Mouse (Mus musculus) thymus, postnatal 14 days (tissue): ENCODE measurements at regions not wholly inside any gene's neighbourhood (a gene's known extent, or its start where the extent isn't known, plus 50 kb on each side); places are given as distances from the start of the nearest gene placed in this dataset.

ENCODE experiments used
- DNase-seq: peaks from one replicate; pipeline ENCODE4 v3.0.0; 2021

DNA sequence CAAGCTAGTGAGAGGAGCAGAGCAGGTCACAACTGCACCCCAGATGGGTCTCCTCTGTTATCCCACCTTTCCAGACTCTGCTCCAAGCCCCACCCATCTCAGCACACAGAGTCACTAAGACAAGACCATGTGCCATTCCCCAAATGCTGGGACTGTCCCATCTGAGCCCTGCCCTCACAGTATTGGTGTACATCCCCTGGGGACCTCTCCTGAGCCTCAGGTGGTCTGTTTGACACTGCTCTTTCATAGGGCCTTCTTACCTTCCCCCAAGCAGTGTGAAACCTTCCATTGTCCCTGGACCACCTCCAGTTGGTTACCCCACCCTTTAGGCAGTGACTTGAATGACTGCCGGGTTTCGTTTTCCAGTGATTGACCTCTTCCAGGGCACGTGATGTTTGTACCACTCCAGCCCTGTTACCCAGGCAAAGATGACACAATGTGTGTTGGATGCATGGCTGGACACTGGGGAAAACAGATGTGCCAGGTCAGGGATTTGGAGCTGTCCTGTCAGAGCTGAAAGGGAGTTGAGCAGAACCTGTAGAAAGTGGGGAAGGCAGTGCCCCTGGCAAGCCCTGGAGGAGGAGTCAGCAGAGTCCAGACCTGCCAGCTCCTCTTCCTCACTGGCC is 219.5 kb upstream of the Zmiz1 start:
- DNase-seq = no peak

DNA sequence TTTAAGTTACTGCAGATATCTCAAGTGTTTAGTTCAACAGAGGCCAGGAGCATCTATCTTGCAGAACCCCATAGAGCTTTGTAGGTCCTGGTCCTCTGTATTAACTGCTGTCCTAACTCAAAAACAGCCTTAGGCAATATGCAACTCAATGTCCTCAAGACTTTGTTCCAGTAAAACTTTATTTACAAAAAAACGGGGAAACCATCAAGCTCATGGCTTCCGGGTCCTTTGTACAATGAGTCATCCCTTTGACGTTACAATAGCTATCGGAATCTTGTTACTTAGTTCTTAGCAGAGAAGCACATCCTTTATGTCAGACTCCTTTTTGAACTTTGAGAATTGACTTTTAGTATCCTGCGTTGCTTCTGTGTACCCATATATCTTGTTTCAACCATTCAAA is 216.2 kb upstream of the Zmiz1 start:
- DNase-seq = no peak

DNA sequence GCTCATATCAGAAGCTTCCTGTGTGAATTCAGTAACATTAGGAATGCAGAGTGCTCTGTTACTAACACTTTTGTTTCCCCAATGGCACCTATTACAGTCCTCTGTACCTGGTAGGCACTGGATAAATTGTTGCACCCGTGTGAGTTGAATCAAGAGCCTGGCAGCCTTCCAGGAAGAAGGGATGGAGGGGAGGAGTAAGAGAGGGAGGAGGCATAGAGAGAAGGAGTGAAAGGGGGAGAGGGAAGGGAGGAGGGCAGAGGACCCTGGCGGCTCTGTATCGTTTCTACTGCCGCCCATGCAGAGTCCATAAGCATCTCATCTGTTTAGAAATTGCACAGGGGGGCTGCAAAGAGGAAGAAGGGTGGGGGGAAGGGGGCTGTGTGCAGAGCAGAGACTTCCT is 215.7 kb upstream of the Zmiz1 start:
- DNase-seq = peak; percentile 22

DNA sequence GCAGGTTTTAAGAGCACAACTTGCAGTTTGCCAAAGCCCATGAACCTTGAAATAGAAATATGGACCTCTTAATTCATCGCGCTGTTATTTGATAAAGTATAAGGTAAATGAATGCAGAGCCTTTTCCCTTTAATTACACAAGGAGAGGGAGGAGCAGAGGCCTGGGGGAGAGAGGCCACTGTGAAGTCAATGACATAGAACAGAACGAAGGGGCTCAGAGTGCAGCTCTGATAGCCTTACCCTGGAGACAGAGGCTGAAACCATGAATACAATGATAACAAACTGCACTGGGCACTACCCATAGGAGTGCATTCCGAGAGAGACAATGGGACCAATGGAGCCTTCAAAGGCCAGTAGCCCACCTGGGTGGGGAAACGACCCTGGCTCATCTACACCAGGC is 215.3 kb upstream of the Zmiz1 start:
- DNase-seq = no peak

DNA sequence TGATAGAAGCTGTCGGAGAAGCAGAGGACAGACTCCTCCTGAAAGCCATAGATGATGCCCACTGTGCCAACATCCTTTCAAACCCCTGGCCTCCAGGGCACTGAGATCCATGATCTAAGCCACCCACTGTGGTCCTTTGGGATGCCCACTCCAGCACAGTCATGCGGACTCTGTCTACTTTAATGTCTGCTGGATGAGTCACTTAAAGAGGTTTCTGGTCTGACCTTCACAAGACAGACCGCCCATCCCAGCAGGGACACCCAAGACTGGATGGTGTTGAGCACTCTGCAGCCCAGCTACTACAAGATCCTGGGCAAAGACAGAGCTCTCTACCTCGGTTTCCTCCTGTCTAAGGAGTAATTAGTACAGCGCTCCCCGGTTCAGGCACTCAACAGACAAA is 214.1 kb upstream of the Zmiz1 start:
- no peak for DNase-seq

DNA sequence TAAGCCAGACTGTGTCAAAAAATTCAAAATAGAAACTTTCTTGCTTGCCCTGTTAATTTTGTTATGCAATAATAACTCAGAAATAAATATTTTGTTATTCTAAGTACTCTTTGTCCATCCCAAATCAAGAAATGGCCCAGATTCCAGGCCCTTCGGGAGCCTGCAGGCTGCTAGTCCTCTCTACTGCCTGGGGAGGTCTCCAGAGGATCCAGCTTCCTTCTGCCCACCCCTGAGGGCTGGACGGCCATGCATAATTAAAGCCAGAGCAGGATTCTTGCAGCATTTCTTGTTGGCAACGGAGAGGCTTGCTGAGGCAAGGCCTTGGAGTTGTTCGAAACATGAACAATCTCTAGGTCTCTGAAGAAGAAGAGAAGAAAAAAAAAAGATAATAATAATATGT is 213.3 kb upstream of the Zmiz1 start:
- no peak for DNase-seq

DNA sequence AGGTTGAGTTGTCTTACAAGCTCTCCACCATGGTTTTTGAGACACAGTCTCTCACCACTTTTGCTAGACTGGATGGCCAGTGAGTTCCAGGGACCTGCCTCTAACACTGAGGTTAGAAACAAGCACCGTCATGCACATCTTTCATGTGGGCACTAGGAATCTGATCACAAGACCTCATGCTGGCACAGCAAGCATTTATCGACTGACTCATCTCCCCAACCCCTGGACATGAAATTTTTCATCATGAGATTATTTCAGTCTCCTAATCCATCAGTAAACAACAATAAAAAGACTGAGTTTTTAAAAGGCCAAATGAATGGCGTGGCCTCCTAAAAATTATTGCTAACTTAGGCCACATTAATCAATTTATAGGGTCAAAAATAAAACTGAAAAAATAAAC is 210.0 kb upstream of the Zmiz1 start:
- no peak for DNase-seq

DNA sequence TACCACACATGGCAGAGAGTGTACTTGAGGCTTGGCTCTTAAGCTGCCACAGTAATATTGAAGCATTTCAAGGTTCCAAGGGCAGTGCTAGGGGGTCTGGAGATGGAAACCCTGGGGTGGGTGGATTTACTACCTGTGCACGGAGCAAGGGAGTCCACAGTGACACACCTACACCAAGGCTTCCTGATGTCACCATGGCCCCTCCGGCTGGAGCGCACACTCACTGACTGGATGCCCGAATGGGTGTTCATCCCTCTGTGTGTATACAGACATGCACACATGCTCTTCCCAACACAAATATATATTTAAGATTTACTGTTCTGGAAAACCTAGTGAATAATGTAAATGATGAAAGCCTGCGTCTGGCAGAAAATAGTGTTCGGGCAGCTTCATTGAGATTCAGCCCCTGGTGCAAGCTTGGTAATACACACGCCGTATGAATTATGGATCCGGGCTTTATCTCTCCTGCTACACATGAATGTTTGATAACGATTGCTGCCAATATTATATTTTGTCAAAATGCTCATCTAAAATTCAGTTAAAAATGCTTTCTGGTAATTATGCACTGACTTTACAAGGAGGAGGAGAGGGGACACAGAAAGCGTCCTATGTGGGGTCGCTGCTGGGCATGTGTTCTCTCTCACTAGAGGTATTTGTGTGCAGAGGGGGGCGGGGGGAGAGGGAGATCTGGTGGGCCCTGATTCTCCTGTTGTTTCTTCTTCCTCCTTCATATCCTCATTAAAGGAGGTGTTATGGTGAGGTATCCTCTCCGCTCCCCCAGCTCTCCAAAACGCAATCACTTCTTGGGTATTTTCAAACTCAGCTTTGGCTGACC is 205.8 kb upstream of the Zmiz1 start:
- no peak for DNase-seq

DNA sequence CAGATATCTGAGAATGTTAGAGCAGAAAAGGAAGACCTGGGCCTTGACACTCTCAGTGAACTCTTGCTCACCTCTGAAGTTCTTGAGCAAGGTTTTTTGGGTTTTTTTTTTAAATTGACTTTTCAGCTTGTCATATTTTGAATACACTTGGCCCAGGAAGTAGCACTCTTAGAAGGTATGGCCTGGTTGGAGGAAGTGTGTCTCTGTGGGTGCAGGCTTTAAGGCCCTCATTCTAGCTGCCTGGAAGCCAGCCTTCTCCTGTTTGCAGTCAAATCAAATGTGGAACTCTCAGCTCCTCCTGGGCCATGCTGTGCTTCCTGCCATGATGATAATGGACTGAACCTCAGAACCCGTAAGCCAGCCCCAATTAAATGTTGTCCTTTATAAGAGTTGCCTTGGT is 195.9 kb upstream of the Zmiz1 start:
- peak; percentile 51 for DNase-seq

DNA sequence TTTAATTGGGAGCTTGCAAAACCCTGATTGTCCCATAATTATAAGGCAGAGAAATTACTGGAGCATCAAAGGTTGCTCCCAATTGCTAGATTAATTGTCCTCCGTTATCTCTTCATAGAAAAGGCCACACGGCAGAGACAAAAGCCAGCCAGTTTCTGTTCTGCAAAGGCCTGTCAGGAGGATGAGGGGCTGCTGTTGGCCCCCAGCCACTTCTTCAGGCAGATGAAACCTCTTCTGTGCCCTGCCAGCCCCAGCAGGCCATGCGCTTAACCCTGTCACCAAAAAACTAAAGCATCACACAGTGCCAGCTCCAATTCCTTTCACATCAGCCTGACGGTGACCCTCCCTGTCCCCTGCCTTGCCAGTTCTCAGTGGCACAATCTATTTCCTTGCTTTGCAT is 192.1 kb upstream of the Zmiz1 start:
- DNase-seq = no peak

DNA sequence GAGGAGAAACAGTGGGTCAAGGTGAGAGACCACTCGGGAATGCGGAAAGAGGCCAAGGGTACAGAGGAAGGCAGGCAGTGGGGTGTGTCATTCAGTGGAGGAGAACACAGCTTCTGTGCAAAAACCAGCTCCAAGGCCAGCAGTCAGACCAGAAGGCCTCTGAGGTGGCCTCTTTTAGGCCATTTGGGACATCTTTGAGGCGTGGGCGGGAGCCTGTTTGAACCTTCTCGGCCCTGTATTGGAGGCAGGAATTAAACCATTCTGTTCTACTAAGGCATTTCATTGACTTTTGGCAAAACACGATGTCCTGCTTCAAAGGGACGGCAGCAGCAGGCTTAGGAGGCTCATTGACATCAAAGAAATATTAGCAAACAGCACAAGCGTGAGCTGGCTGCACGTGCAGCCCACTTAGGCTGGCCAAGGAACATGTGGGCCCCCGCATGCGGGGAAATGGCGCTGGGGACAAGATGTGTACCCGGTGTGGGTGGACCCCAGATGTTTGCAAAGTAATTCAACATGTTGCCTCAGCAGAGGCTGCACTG is 190.8 kb upstream of the Zmiz1 start:
- no peak for DNase-seq

DNA sequence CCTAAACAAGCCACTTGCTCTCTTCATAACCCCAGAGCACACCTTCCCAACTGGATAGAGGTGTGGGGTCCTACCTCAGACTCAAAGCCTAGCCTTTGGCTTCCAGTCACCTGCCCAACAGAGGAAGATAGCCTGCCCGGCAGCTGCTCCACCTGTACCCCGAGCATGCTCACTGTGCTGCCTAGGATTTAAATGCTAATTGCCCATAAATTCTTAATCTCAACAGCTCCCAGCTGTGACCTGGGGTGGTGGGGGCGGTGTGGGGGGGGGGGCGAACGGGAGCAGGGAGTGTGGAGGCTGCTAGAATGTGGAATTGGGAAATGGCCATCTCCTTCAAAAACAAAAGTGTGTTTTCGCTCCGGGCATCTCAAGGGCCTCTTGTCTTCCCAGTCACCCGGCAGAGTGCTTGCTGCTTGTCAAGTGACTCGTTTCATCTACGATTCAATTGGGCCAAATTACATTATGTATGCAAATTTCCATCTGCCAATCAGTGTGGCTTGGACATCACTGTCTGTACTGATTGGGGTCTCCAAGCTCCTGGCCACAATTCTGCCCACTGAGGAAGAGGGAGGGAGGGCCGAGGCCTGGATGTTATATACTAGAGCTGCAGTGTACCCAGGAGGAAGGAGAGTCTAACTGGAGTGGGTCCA is 188.6 kb upstream of the Zmiz1 start:
- DNase-seq = no peak

DNA sequence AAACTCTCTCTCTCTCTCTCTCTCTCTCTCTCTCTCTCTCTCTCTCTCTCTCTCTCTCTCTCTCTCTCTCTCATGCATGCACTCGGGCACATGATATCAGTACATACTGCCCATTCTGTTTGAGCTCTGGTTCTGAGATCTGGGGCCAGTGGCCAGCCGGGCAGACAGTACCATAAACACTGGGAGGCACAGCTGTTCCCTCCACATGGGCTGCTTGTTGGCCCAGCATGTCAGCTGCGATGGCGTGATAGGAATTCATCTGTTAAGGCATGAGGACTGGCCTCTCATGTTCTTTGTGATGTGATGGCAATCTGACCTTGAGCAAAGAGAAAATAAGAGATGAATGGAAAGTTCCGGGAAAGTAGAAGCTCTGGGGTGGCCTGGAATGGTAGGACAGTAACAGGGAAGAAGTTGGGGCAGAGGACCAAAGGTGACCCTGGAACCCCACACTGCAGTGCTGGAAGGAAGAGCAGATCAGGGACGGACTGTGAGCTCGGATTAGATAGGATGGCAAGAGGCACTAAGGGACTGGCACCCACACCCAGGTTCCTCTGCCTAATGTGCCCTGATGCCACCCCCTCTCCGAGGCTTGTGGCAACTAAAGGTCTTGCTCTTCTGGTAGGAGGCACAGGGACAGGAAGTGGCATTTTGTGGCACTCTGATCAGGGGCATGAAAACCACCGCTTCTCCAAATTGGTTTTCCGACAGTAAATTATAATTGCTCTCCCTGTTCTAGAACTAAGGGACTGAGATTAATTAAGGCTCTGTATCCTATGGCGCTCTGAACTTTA is 186.4 kb upstream of the Zmiz1 start:
- peak; percentile 53 for DNase-seq

DNA sequence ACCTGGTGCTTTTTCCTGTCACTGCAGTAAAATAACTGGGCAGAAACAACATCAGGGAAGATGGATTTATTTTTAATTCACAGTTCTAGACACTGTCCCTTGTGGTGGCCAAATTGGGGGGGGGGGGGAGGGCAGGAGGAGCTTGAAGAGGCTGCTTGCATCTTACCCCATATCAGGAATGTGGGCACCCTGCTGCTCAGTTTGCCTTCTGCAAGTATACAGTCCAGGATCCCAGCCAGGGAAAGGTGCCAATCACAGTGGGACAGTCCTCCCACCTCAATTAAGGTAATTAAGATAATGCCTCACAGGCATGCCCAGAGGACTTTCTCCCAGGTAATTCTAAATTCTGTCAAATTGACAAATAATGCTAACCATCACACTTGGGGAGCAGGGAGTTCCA is 179.2 kb upstream of the Zmiz1 start:
- no peak for DNase-seq

DNA sequence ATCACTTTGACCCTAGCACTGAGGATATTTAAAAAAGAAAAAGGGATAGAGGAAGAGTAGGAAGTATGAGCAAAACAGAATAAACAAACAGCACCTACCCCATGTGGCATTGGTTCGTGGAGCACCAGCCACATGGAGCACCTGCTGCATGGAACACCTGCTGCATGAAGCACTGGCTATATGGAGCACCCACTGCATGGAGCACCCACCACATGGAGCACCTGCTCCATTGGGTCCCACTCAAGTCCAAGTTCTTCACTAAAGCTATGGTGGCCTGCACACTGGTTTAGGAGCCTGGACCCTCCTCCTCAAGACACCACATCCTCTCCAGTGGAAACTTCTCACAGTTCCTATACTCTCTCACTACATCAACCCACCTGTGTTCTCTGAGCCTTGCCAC is 166.4 kb upstream of the Zmiz1 start:
- no peak for DNase-seq

DNA sequence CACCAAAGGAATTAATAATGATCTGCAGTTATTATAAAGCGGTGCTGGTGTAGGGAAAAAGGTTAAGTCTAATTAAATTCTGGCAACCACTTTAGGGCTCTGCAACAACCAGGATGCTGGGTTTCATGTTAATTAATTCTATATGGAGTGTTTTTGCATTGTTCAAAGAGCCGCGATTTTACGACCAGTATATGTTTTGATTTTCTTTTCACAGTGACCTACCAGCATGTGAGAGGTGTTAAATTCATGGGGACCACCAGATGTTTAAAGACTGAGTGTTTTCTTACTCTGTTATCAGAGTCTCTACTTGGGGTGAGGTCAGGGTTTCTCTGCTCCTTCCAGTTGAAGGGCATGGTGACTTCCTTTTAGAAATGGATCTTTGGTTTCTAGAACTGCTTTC is 164.8 kb upstream of the Zmiz1 start:
- no peak for DNase-seq

DNA sequence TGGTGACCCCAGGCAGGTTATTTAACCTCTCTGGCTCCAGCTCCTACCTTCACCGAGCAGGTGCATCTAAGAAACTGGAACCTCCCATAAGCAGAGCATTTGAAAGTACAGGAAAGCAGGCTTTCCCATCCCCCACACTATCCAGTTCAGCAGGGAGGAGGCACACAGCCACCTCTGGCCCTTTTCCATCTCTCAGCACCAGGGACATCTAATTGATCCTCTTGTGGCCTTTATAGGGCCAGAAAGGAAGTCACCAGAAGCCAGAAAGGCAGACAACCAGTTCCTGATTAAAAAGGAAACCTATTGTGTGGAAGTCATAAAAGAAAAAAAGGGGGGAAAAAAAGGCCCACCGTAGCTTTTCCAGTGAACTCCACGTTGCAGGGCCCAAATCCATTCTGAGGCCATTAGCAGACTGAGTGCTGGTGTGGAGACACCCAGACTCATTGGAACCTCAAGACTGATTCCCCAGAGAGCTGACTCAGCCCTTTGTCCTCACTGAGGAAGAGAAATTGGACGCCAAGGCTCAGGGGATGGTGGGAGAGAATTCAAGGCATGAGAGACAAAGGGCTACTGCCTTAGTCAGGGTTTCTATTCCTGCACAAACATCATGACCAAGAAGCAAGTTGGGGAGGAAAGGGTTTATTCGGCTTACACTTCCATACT is 163.2 kb upstream of the Zmiz1 start:
- DNase-seq = no peak

DNA sequence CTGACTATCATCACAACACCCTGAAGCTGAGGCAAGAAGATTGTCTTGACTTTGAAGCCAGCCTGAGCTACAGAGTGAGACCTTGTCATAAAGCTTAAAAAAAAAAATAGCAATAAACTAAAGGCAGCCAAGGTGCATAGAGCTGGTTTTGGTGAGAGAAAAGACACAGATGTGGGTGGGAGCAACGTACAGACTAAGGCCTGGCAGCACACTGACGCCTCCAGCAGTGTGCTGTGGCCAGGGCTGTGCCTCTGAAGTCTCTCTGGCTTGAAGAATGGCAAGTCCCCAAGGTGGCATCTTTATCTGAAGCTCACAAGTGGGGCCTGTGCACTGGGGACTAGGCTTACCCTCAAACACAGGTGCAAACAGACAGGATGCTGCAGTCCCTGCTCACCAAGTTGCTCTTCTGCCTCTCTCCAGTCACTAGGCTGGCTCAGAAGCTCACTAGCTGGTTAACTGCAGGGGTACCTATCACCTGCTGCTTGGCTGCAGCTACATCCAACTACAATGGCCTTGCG is 159.3 kb upstream of the Zmiz1 start:
- DNase-seq = peak; percentile 71

DNA sequence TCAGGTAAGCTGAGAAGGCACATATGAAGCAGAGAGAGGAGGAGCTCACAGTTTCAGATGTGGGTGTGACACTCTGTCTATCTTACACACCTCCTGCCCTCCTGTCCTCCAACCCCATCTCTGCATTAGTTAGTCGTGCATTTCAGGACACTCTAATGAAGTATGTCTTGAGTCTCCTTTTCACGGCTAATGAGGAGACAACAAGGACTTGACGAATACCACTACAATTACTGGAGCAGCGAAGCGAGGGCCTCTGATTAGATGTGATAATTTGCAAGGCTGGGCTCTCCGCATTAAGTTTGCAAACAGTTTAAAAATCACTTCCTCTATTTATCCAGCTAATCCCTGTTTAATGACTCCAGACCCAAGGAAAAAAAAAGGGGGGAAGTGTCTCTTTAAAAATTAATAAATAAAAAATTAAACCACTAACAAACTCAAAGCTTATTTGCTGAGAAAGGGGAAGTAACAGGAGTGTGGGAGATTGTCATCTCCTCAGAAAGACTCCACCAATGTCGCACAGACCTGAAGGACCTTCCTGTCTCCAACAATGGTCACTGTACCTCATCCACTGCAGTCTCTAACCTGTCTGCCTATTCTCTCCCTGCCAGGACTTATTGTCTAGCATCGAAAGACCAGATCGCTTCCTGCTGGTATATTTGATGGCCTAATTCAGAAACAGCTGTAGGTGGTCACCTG is 157.5 kb upstream of the Zmiz1 start:
- DNase-seq = no peak

DNA sequence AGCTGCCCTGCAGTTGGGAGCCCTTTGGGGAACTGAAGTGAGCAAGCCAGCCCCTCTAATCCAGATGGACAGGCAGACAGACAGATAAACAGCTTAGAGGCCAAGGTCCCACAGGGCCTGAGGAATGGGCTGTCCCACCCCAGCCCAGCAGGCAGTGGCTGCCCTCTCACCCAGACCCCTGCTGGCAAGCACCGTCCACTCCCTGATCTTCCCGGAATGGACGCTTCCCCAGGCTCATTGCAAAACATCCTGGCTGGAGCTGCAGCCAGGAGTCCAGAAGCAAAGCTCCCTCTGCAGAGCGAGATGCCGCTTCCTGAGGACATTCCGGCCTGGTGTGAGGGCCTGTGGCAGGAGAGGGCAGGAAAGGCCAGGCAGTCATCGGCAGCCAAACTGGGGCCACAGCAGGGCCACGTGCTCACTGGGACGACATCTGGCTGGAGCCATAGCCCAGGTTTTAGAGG is 154.6 kb upstream of the Zmiz1 start:
- DNase-seq = no peak

DNA sequence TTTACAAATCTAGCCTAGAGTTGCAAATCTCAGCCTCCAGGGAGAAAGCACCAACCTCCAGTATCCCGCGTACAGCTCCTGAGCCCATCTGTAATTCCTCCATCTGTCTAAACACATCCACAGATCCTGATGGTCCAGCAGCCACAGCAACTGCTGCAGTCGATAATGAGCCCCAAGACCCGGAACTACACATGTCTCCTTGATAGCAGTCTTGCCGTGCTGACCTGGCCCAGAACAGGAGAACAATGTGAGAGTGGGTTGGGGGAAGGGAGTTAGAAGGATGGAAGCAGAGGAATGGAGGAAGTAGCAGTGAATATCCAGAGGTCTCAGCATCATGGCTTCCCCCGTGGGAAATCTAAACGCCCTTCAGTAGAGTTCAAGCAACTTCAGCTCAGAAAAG is 152.8 kb upstream of the Zmiz1 start:
- DNase-seq = no peak
